Mouse (Mus musculus) layer of hippocampus, postnatal 25 days (tissue): ENCODE measurements around the gene Cenpm. TPM values are rescaled to one million over a fixed set of nuclear protein-coding genes. Genes with fewer than 3 reads are reported as not detected.
"Not testable (repeated sequence)": the region's sequence is repeated elsewhere in the genome, so short reads cannot be mapped to it uniquely, and the experiment has no call there.

Experiments used
- DNase-seq, 2 experiments: peaks; one replicate each; pipeline ENCODE4 v3.0.0; 2022; ENCODE audit warnings: mixed read lengths in 2 of 2, low spot score in 1 of 2; ENCODE audit errors: extremely low spot score in 1 of 2
- total RNA-seq, 2 experiments: library from RNA; stranded (reverse); gene quantifications; 2 replicates each; pipeline ENCODE4 v1.2.3; 2021

Cenpm gene
- total RNA-seq, 2 experiments from 2014 or later = 2.2 to 2.4 TPM

DNA sequence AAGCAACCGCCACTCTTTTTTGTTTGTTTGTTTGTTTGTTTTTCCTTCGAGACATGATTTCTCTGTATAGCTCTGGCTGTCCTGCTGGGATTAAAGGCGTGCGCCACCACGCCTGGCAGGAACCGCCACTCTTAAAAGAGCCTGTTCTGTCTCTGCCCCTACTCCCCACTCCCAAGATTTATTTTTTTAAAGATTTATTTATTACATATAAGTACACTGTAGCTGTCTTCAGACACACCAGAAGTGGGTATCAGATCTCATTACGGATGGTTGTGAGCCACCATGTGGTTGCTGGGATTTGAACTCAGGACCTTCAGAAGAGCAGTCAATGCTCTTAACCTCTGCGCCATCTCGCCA lies 235 bp upstream of the Cenpm start:
- DNase-seq = not testable (repeated sequence)

DNA sequence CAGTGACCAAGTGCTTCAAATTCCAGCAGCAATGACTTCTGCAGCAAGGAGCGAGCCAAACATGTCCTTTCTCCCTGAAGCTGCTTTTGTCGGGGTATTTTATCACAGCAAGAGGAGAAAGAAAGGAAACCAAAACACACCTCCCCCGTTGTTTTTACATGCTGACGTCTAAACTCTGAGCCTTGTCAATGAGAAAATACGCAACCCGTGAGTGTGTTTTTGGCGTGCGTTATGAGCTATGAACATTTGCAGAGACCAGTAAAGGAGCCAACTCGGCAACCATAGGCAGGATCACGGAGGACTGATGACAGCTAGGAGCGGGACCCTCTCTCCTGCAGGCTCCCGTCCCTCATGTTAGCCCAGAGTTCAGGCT lies 820 bp downstream of the Cenpm start:
- DNase-seq = no peak

- no peak for DNase-seq
Observed at GRCm38 (mm10) chr15:82243311-82243710, 1.2 kb downstream of the Cenpm start.

DNA sequence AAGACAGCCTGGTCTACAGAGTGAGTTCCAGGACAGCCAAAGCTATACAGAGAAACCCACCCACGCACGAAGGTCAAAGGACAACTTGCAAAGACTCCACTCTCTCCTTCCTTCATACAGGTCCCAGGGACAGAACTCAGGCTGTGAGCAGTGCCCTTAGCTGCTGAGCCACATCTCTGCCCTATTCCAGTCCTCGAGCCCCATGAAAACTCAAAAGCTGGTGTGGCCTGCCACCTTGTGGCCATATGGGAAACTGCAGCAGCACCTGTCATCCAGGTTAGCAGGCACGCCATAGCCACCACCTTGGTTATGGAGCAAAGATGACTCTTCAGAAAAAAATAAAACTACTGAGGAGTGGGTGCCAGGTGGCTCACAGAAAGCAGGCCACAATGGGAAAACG lies 8.0 kb downstream of the Cenpm start:
- peak; percentile 82 to 91 for DNase-seq

DNA sequence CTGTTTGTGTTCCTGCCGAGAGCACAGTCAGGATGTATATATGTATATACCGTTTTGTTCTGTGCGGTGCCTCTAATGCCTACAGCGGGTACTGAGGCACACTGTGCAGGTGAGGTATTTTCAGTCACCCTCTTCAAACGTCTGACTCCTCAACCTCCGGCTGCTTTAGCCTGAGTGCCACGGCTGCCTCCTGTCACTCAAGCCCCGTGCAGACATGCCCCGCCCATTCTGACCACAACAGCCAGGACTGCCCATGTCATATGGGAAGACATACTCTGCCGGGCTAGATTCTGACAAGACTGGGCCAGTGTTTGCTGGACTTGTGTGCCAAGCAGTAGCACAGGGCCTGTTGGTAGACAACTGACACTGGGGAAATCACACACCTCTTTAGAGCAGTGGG lies 8.9 kb downstream of the Cenpm start:
- no peak for DNase-seq

GRCm38 (mm10) chr15:82232651-82233050 lies 11.9 kb downstream of the Cenpm start:
- no peak for DNase-seq

- no peak for DNase-seq
Observed at GRCm38 (mm10) chr15:82231591-82232378, 12.8 kb downstream of the Cenpm start.

DNA sequence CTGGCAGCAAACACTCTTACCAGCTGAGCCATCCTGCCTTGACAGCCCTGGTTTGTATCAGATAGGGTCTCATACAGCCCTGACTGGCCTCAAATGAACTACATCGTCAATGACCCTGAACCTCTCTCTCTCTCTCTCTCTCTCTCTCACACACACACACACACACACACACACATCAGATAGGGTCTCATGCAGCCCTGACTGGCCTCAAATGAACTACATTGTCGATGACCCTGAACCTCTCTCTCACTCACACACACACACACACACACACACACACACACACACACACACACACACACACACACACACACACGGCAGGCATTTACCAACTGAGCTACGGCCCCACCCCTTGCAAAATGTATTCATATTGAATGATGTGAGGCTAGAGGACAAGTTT lies 13.4 kb downstream of the Cenpm start:
- DNase-seq = no peak

DNA sequence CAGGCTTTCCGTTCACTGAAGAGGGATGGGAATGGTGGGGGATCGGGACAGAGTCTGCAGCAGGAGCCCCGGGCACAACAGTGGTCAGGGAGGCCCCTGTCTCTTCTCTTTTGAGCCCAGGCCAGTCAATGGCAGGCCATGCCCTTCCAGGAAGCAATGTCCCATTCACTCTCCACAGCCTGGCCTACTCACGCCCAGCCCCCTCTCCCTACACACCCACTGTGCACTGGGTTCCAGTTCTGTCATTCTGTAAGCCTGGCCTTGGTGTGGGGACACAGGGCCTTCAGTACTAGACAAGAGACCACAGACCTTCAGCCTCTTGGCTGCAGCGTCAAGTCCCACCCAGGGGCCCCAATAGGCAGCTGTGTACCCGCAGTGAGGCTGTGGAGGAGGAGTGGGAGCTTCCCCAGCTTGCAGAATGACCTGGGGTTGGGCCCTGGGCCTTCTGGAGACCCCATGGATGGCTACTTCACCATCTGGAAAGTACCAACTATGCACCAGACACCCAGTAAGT lies 14.4 kb downstream of the Cenpm start:
- no peak for DNase-seq

DNA sequence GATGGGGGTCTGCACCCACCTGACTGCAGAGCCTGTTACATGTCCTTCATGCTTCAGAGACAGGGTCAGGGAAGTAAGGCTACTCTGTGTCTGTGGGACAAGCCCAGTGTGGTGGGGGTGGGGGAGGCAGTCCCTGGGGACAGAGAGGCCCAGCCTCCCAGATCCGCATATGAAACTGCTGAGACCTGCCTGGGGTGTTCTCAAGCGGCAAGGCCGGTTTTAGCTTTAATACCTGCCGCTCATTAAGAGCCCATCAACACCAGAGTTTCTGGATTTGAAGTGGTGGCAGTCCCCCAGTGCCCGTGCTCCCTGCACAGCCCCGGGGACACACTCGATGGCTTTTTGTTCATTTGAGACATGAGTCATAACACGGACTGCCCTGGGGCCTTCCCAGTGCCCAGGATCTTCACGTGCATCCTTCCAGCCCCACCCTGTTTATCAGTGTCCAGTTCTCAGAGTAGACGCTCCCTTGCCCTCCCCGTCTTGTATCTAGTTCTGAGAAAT lies 15.0 kb downstream of the Cenpm start:
- DNase-seq = no peak

GRCm38 (mm10) chr15:82225769-82226168 lies 18.8 kb downstream of the Cenpm start:
- no peak for DNase-seq

DNA sequence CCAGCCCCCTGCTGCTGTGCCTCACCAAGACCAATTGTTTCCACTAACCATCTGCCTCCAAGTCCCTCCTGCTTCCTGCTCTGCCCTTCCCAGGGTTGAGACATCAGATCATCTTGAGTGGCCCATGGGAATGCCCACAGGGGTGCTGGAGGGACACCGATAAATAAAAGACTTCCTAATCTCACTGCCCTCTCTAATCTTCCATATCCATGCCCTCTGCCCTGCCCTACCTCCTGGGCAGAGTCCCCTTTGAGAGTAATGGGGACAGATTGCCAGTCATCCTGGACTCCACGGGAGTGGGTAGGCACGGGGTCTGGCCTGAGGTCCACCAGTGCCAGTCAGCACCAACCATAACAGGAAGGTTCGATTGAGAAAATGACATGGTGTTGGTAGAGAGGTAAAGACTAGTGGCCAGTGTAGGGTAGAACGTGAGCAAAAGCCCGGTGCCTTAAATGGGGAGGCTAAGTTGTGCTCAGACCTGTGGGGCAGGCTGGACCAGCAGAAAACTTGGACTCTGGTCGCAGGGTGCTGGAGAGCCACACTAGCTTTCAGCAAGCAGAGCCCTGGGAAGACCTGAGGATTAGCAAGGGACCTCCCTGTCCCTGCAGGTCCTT lies 19.8 kb downstream of the Cenpm start:
- DNase-seq = no peak

- no peak for DNase-seq
Observed at GRCm38 (mm10) chr15:82223657-82224601, 20.6 kb downstream of the Cenpm start, which contains the start of gene Tnfrsf13c. TSS of gene Tnfrsf13c (minus strand) at chr15:82224369.

GRCm38 (mm10) chr15:82223251-82223650 lies 21.3 kb downstream of the Cenpm start:
- no peak for DNase-seq

- DNase-seq = no peak
Observed at GRCm38 (mm10) chr15:82221104-82221860, 23.3 kb downstream of the Cenpm start.

- DNase-seq = no peak
Observed at GRCm38 (mm10) chr15:82220003-82220675, 24.4 kb downstream of the Cenpm start.

DNA sequence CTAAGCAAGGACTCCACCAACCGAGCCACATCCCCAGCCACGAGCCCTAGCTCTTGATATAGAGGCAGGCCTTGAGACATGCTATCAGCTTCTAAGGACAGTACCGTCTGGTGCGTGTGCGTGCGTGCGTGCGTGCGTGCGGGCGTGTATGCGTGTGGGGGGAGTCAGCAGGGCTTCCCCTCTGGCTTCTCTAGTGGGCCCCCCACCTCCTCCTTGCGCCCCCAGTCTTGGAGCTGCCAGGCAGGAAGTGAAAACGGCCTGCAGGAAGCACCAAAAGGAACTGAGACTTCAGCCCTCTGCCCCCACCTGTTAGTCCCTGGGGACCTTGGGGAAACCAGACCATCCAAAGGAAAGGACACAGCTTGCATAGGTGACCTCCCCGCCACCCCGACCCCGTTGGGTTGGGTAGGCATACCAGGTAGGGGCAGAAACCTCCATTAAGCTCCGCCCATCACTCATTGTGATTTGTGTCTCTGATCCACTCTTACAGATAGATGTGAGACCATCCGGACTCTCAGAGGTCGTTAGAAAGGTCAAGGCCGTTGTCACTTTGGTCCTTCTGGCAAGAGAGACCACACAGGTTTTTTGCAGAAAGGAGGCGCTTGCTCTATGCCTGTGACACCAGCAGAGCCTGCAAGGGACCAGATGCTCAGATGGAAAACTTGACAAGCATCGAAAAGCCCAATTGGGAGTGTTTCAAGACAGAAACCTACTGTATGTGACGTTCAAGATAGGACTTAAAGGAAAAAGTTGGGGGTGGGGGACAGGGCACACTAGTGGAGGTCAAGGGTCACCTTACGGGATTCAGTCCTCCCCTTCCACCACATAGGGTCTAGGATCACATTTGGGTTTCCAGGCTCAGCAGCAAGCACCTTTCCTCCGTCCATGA lies 25.5 kb downstream of the Cenpm start:
- no peak for DNase-seq

DNA sequence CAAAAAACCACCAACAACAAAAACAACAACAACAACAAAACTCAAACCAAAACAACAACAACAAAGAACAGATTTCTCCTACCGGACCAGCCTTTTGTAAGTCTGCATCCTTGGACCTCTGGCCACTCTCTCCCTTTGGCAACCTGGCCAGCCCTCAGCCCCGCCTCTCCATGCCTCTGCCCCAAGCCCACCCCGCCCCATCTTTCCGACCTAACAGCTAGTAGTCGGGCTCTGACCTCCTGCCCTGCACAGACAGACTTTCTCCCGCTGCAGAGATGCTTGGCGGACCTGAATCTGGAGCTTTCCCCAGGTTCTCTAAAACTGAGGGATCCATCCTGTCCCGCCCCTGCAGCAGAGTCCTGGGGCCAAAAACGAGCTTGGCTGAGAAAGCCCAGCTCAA lies 26.6 kb downstream of the Cenpm start:
- DNase-seq = no peak
